Mouse (Mus musculus) retina, postnatal 1 day (tissue): ENCODE measurements around the gene Ppm1l.

Source experiments
- DNase-seq: peaks from one replicate; pipeline ENCODE4 v3.0.0-alpha.2; 2012

Ppm1l gene

DNA sequence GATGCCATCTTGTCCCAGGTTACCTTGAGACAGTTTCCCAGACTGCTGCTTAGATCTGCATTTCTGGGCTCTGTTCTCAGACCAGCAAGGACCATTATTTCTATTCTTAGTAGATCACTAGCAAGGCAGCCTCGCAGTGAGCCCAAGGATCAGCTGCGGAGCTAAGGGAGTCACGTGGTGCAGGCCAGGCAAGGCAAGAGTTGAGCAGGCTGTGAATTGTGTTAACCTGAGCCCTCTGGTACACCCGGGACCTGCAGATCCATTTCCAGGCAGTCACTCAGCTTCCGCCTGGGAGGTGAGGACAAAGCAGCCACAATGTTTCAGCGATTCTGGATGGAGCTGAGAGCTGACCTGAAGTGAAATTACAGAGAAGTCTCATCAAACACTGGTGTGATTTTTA is 185.3 kb downstream of the Ppm1l start:
- DNase-seq, result no peak

DNA sequence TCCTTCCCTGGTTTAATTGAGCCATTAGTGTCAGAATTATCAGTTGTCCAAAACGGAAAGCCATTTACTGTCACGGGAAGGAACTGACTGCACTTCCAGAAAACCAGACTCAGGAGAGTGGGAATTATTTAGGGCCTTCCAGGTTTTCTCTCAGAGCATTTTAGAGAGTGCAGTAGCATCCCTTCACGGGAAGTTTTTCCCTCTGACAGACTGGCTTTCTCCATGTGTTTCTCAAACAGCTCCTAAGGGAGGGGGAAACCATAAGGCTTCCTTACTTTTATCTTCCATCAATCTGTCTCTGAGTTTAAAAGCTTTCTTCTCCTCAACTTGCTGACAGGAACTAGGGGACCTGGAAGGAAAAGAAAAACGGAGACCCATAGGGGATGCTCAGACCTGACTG is 185.9 kb downstream of the Ppm1l start:
- no peak for DNase-seq

DNA sequence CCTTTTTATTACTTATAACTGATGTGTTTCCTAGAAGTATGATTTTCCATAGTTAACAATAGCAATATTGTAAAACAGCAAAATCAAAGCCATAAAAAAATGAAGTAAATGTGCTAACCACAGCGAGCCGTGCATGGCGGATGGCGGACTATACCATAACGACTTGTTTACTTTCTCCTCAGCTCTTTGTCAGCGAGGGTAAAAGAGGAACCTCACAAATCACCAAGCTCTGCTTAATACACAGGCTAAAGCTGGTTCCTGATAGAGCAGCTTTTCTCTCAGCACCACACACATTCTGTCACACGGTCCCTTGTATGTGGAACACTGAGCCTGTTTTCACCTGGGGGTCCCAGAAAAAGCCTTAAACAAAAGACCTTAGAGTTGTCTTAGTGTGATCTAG is 188.4 kb downstream of the Ppm1l start:
- DNase-seq, result no peak

DNA sequence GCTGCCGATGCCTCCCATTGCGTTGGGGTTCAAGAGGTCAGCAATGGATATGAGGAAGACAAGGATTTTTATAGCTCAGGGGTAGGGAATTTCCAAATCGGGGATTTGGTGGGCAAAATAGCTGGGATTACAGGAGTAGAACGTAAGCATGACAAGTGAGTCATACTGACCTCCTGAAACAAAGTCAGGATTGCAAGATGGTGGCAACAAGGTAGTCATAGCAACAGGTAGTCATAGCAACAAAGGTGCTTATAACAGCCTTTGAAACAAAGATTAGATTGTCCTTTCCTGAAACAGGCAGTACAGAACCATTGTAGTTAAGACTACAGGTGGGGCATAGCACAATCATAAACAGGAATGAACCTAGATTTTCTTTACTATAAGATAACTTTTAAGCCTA is 189.7 kb downstream of the Ppm1l start:
- DNase-seq, result peak; percentile 45

DNA sequence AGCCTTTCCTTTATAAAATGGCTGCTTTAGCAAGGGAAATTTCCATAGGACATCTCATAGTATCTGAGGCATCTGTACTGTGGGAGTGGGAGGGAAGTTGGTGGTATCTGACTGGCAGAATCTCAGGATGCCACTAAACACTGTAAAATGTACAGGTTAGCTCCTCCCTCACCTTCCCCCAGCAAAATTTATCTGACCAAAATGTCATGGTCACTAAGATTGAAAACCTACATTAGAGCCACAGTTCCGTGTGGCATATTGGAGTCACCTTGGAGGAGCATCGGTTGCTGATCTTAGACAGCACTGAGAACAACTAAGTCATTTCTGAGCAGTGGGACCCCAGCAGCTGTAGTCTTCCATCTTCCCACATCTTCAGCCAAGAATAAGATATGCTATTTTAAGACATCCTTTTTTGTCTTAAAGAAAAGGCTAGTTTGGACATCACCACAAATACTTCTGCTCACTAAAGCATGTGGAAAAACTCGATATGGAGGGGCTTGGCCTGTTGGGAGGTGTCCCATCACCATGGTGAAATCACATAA is 192.8 kb downstream of the Ppm1l start:
- DNase-seq, result no peak

DNA sequence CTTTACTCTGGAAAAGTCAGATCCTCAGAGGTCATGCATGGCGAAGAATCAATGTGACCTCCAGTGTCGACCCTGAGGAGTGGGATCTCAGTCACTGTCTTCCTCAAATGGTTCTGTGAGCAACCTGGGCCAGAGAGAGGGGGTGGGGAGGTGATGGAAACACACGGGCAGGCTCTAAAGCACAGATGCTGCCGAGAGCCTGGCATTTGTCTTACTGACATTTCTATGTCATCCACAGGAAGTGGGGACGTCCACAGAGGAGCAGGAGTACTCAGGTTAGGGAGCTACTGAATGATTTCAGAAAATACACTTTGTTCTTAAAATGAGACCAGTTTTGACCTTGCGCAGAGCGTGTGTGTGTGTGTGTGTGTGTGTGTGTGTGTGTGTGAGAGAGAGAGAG is 195.2 kb downstream of the Ppm1l start:
- no peak for DNase-seq

DNA sequence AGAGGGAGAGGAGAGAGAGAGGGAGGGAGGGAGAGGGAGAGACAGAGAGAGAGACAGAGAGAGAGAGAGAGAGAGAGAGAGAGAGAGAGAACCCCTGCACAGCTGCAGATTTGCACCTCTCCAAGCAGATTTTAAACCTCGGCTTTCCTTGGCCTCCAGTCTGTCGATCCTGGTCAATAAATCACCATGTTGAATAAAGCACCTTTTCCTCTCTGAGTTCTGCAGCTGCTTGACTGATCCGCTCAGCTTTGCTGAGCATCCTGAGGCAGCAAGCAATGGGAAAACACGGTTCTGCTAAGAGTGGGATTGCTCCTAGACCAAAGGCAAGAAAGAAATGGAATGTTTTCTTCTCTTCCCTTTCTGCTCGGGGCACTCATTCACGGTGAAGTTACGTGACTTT is 195.7 kb downstream of the Ppm1l start:
- no peak for DNase-seq

DNA sequence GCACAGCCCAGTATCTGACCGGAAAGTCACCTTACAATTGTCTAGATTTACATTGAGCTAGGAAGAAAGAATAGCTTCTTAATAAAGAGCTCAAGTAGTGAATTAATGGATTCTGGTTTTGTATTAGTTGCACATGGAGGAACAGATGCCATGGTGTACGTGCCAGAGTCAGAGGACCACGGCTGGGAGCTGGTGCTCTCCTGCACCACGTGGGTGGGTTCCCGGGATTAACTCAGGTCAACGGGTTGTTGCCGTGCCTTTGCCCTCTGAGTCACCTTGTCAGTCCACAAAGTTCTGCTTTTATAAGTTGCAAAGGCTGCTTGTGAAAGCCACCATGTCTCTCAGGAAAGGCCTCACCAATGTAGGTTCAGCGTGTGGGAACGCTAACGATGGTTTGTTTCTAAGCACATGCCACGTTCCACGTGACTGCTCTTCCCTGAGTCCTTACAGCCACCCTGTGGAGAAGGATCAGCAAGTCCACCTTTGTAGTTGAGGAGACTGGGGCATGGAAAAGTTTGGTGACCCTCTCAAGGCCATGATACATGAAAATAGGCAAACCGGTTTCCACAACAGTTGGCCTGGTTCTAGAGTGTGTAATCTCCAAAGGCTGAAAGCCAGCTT is 199.2 kb downstream of the Ppm1l start:
- DNase-seq, result no peak

DNA sequence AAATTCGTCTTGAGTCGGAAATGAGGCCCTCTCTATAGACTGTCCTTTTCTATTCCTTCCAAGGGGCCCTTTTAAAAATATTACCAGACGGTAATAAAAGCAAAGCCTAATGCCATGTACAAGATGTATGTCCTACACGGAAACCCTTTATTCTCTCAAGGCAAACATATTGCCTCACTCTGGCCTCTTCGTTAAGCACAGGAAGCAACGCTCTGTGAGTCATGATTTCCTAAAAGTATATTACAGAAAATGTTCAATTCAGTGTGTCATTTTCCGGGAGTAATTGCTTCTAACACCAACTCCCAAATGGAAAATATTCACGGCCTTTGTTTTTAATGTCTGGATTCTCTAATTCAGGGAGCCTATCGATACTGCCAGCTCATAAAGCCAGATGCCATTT is 202.5 kb downstream of the Ppm1l start:
- DNase-seq, result no peak

DNA sequence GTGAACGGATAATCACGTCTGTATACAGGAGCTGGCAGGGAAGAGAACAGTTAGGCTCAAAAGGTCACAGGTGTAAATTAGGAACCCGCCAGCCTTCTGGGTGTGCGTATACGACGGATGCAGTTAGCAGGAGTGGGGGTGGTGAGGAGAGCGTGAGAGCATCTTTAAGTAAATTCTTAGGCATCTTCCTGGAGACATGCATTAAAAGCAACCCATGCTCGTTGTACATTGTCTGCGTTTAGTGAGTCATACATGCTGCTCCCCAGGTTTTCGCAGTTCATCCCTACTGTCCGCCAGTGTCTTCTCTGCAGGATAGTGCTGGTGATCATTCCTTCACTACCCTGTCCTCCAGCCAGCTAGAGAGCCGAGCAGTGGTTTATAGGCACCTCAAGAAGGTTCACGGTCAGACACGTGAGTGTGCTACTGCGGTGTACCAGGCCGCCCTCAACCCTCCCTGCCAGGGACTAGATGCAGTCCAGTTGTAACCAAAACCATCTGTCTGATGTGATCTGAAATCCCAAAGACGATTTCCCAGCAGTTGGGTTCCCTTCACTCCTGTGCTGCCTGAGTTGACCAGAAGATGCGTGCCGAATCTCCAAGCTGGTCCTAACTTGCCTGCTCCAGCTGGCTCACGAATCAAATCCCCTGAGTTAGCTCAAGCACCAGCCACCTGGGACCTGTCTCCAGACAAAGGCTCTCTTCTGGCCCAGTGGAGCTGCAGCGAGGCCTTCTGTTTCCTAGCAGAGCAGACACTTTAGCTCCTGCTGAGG is 203.3 kb downstream of the Ppm1l start:
- peak; percentile 42 for DNase-seq

DNA sequence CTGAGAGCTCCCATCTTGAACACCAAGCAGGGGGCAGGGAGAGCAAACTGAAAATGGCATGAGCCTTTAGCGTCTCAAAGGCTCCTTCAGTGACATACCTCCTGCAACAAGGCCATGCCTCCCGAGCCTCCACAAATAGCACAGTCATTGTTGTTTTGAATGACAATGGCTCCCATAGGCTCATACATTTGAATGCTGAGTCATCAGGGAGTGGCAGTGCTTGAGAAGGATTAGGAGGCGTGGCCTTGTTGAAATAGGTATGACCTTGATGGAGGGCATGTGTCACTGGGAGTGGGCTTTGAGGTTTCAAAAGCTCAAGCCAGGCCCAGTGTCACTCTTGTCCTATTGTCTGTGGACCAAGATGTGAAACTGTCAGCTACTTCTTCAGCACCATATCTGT is 205.6 kb downstream of the Ppm1l start:
- DNase-seq, result no peak

DNA sequence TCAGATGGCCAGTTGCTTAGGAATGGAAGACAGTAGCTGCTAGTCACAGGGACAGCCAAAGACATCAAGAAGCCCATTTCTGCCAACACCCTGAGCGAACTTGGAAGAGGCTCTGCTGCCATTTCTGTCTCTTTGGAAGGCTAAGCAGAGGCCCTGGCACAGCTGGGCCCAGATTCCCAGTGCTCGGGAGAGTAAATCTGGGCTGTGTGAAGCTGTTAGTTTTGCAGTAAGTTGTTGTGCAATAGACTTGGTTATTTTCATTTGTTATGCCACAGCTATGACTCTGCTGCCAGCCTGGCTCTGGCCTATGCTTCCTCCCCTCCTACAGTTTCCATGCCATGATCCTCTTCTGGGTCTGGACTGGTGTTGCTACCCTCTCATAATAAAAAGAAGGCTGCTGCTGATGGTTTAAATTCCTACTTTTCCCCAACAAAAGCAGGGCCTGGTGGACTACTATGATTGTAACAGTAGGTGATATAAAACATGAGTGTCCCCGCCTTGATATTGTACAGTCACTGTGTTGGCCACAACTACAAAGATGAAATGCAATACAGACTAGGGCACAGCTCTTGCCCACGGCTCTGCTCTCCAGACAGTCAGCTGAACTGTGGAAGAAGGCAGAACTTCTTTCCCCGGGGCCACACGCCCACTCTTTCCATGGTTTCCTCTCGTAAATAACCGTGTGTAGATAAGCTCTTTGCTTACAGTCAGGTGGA is 207.9 kb downstream of the Ppm1l start:
- DNase-seq, result no peak

DNA sequence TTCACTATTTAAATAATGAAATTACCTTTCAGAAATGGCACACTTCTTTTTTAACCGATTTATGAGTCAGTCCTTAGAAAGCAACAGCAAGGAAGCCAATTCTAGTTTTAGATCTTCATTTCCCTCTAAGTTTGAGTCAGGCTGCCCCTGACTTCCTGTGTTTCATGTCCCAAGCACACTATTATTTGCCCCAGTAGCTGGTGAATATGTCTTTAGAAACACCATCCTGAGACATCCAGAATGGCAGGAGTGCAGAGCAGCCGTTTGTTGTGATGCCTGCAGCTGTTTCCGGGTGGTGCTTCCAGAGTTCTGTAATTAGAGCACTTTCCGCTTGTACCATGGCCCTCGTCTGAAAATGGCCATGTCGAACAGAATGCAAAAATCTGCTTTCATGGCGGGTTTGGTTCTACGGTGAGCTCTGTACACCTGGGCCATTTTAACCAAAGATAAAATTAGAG is 208.4 kb downstream of the Ppm1l start:
- no peak for DNase-seq

DNA sequence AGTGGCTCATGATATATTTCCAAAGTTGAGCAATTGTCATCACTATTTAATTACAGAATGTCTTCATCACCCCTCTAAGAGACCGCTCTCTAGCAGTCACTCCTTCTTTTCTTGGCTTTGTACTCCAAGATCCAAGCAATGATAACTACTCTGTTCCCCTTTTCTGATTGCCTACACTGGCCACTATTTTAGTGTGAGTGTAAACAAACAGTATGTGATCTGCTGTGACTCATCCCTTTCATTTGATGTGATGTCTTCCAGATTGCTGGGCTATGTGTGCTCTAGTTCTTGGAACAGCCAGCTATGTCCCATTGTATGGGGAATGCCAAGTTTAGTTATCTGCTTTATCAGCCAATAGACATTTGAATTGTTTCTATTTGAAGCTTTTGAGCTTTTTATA is 210.7 kb downstream of the Ppm1l start:
- no peak for DNase-seq

DNA sequence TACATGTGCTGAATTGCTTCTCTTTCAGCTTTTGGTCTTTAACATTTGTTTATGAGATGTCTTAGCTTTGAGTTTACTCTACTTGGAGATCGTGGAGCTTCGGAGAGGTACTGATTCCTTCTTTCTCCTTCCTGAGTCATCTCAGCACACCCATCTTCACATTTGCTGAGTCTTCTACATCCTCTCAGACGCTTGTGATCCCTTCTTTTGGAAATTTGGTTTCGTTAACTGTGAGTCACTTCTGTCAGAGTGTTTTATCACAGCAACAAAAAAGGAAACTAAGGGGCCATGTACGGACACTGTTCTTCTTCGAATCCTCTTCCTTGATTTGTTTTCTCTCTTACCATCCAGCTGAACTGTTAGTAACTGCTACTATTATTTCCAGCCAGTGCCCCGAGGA is 212.9 kb downstream of the Ppm1l start:
- no peak for DNase-seq

DNA sequence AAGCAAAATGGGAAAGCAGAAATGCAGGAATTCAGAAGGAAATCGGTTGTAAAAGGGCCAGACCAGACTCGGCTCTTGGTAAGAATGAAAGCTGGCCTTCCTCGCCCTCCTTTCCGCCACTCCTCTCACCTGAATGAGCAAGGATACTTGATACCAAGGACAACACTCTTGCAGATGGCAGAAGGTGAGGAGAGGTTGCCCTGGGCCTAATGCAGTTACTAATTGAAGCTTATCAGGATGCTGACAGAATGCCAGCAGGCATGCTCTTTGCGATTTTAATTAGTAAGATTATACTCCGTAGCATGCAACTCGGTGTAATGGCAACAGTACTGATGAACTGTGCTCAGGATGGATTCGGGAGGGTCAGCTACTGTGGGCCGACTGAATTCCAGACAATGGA is 214.8 kb downstream of the Ppm1l start:
- DNase-seq, result peak; percentile 31

DNA sequence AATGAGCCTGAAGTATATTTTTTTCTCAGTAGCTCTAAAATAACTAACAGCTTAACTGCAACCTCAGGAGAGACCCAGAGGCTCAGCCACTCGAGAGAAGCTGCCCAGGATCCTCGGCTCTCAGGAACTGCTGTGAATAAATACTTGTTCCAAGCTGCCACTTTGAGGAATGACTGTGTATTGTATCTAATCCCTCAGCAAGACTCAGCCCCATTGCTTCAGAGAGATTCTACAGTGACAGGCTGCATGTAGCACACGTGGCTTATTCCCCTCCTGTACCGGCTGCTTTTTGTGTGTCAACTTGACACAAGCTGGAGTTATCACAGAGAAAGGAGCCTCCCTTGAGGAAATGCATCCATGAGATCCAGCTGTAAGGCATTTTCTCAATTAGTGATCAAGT is 216.0 kb downstream of the Ppm1l start:
- no peak for DNase-seq

DNA sequence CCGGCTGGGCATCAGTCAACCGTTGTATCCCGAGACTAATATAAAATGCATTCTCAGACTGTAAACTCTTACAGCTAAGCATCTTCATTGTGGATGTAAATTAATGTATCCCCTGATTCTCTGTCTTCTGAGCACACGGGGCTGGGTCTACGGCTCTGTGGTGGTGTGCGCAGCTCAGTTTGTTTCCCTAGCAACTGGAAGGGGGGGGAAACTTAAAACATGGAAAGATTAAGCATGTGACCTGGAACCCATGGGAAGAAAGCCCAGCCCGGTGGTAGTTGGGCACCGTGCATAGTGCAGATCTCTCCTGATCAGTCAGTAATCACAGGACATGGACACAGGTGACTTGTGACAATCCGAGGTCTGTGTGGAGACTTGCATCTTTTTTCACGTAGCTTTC is 218.8 kb downstream of the Ppm1l start:
- DNase-seq, result no peak

DNA sequence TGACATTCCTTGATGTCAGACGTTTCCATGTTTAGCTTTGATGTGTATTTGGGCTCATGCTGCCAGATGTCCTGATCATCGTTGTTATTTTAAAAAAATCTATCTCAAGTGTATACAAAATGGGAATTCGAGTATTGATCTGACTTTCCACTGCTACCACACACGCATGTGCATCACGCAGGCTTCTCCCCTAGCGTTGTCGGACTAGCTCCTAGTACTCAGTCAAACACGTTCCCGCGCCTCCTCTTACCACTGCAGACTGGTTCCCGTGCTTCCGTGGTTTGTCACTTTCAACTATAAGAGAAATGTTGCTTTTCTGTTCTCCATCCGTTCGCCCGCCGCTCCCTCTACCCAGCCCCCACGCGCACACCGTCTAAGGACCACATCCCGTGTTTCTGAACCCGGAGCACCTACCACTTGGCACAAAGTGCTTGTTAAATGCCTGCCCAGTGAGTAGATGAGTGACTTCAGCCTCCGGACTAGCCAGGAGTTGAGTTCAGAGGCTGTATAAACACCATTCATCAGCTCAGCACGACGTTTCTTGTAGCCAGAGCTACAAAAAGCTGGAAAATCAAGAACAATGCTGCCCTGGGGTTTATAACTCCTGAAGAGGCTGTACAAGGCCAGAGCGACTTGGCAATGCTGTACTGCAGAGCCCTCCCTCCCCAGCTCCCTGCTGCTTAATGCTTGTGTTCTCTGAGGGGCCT is 219.4 kb downstream of the Ppm1l start:
- DNase-seq, result no peak

DNA sequence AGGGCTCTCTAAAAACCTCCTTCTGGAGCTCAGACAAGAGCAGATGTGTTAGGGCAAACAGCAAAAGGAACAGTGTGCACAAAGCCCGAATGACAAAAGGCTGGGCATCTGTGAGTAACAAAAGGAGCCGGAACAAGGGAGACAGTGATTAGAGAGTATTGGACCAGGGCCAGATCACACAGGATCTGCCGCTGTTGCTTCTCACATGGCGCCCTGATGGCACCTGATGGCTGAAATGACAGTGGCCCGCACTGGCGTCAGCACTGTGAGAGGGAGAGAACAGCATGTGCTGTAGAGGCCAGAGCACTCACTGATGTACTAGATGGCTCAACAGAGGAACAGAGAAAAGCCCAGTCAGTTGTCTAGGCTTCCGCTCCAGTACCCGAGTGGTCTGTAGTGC is 226.3 kb downstream of the Ppm1l start:
- DNase-seq, result peak; percentile 91

DNA sequence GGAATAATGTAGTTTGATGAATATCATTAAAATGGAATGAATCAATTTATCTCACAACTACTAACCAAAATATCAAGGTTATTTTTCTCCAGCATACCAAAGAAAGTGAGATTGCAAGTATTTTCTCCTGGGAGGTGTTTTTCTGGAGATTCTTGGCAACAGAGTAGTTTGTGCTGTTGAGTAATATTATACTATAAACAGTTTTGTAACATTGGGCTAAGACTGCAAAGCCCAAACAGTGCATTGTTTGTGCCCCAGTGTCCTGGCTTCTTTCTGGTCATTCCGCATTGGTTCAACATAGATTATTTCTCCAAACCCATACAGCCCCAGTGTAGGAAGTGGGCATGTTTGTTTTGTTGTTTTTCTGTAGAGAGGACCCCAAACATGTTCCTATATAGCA is 227.1 kb downstream of the Ppm1l start:
- no peak for DNase-seq

DNA sequence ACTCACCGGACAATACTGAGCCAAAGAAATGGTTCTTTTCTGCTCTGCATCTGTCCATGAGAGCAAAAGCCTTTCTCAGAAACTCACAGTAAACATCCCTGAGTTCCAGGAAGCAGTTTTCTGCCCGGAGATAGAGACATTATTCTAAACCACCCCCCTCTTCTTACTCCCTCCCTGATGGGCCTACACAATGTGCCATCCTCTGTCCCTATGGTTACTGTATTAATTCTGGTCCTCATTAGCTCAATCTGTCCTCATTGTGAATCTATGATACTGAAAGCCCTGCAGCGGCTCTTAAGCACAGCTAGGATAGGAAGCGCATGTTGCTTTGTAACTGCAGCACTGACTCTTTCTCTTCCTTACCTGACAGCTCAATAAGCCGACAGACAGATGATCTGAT is 228.4 kb downstream of the Ppm1l start:
- peak; percentile 67 for DNase-seq
